Mouse (Mus musculus) ES-Bruce4 (cell line): ENCODE data around the gene Lnpep.

Source experiments
- CTCF ChIP-seq: IDR thresholded peaks from one replicate; pipeline ENCODE4 v1.8.1; 2011; ENCODE audit warnings: low read depth, low read length
- POLR2A ChIP-seq: IDR thresholded peaks from one replicate; pipeline ENCODE4 v1.8.1; 2011; ENCODE audit warnings: low read length; ENCODE audit not compliant: insufficient read depth

- TF ChIP-seq CTCF (no peak), POLR2A (no peak)
These were observed 7.2 kb downstream of the Lnpep start for GRCm38 (mm10) chr17:17617440-17618204.
